Mouse (Mus musculus) E14TG2a.4 (cell line): ENCODE data around the gene Maco1.

Source experiments
- CTCF ChIP-seq: conservative IDR thresholded peaks from 2 replicates; pipeline ENCODE4 v1.5.1; 2014; ENCODE audit warnings: low read length
- NANOG ChIP-seq: IDR thresholded peaks from 2 replicates; pipeline ENCODE4 v1.6.1; 2014; ENCODE audit warnings: borderline replicate concordance, low read length, mixed read lengths
- POU5F1 ChIP-seq: IDR thresholded peaks from 2 replicates; pipeline ENCODE4 v1.6.1; 2014; ENCODE audit warnings: low read length, borderline replicate concordance

- TF ChIP-seq CTCF = no peak
- peak; percentile 60; the same call in 1 of the 2 replicates for TF ChIP-seq POU5F1
- TF ChIP-seq NANOG = no peak
These were observed 26.8 kb downstream of the Maco1 start for GRCm38 (mm10) chr4:134826348-134826747.
